Mouse (Mus musculus) heart, adult 8-10 months (tissue): Measurements from ENCODE around the gene Mtrr. TPM values are rescaled to one million over a fixed set of nuclear protein-coding genes. Genes with fewer than 3 reads are reported as not detected.
"Not testable (repeated sequence)": the region's sequence is repeated elsewhere in the genome, so short reads cannot be mapped to it uniquely, and the experiment has no call there.

ENCODE experiments used
- DNase-seq: peaks from one replicate; pipeline ENCODE4 v3.0.0; 2022; ENCODE audit warnings: low spot score
- total RNA-seq, 4 experiments: library from RNA; stranded (reverse); gene quantifications; 2 replicates each; pipeline ENCODE4 v1.2.4; 2022

The Mtrr gene
- total RNA-seq, 4 experiments from 2014 or later: 16.5 to 20.1 (median 17.2) TPM

- no peak for DNase-seq
Observed at GRCm38 (mm10) chr13:68568548-68568947, 13.4 kb downstream of the Mtrr start.

- DNase-seq: no peak
Observed at GRCm38 (mm10) chr13:68568110-68568509, 13.8 kb downstream of the Mtrr start.

GRCm38 (mm10) chr13:68553391-68553790 lies 28.6 kb downstream of the Mtrr start:
- DNase-seq: not testable (repeated sequence)

Other genes starting within 250 kb of the Mtrr start
- 10 to 100 TPM in 1 of 4 experiments, 1 to 10 TPM in 3; 8.7 to 13.0 (median 9.3) TPM for gene Fastkd3, start 85 bp upstream of the Mtrr start, total RNA-seq
- gene 1700001L19Rik, start 15.3 kb upstream of the Mtrr start, total RNA-seq: under 1 TPM in 1 of 4 experiments, not detected in 3; 0.37 TPM